Mouse (Mus musculus): ENCODE measurements around the gene Preb.

- no peak for TF ChIP-seq POLR2A (IDR thresholded peaks at IDR 0.05; ENCODE audit: low read depth, low read length)
- TF ChIP-seq CTCF (IDR thresholded peaks at IDR 0.05; ENCODE audit: extremely low read depth, insufficient read length, insufficient replicate concordance, low read depth, low read length) = peak; percentile 86; the same call in 1 of the 2 replicates
Measured at GRCm38 (mm10) chr5:30998306-30998705, 38.1 kb upstream of the Preb start.
